Mouse (Mus musculus) embryonic facial prominence, embryonic 12.5 days (tissue): Measurements from ENCODE around the gene Crybb2. TPM values are rescaled to one million over a fixed set of nuclear protein-coding genes. Genes with fewer than 3 reads are reported as not detected.

Experiments used
- polyA plus RNA-seq: library from polyadenylated mRNA; unstranded; fragments of >200 nt; fragmentation: Nextera tagmentation; extraction: Ambion mirVana; gene quantifications from 2 replicates; pipeline ENCODE4 v1.2.1, GENCODE M21; 2016

The Crybb2 gene
- polyA plus RNA-seq, 1 experiment from 2014 or later = not detected

Other genes starting within 250 kb of the Crybb2 start
- gene Myo18b, start 173.8 kb downstream of the Crybb2 start, polyA plus RNA-seq = 0.75 and 1.1 TPM in 2 replicates
- 13.5 and 14.4 TPM in 2 replicates for gene Grk3, start 54.3 kb downstream of the Crybb2 start, polyA plus RNA-seq
- gene Crybb3, start 11.5 kb upstream of the Crybb2 start, polyA plus RNA-seq = 34.0 and 84.1 TPM in 2 replicates
- gene 2900026A02Rik, start 151.1 kb upstream of the Crybb2 start, polyA plus RNA-seq = 5.3 and 5.8 TPM in 2 replicates
- 0.24 and 0.42 TPM in 2 replicates for gene Tmem211, start 156.8 kb upstream of the Crybb2 start, polyA plus RNA-seq
- gene Sgsm1, start 240.7 kb upstream of the Crybb2 start, polyA plus RNA-seq = 5.3 and 5.6 TPM in 2 replicates